Mouse (Mus musculus) liver, embryonic 12.5 days (tissue): ENCODE results near the gene As3mt. TPM values are rescaled to one million over a fixed set of nuclear protein-coding genes. Genes with fewer than 3 reads are reported as not detected.
A peak's percentile ranks its signal among the peaks of the same experiment; 100 is the strongest.
"Not testable (repeated sequence)": the region's sequence is repeated elsewhere in the genome, so short reads cannot be mapped to it uniquely, and the experiment has no call there.

Experiments
- ATAC-seq: fragments of 200-750 bp; cut with Nextera tagmentation; 2 replicates; pipeline ENCODE4 v1.8.0; 2017; ENCODE audit warnings: moderate number of reproducible peaks, mild to moderate bottlenecking, moderate library complexity
- H3K27ac ChIP-seq: fragments of 300-500 bp; sonication (generic); 2 replicates; pipeline ENCODE4 v1.5.1; 2016; ENCODE audit warnings: mild to moderate bottlenecking
- H3K27me3 ChIP-seq: fragments of 300-500 bp; sonication (generic); replicated peaks from 2 replicates; pipeline ENCODE4 v1.6.1; 2016; ENCODE audit warnings: mild to moderate bottlenecking, moderate library complexity
- H3K36me3 ChIP-seq: fragments of 300-500 bp; sonication (generic); 2 replicates; pipeline ENCODE4 v1.6.1; 2016; ENCODE audit warnings: mild to moderate bottlenecking, moderate library complexity
- H3K4me1 ChIP-seq: fragments of 300-500 bp; sonication (generic); 2 replicates; pipeline ENCODE4 v1.6.1; 2016
- H3K4me2 ChIP-seq: fragments of 300-500 bp; sonication (generic); 2 replicates; pipeline ENCODE4 v1.6.1; 2016; ENCODE audit warnings: mild to moderate bottlenecking, moderate library complexity
- H3K4me3 ChIP-seq: fragments of 300-500 bp; sonication (generic); 2 replicates; pipeline ENCODE4 v1.5.1; 2016; ENCODE audit warnings: mild to moderate bottlenecking, moderate library complexity
- H3K9ac ChIP-seq: fragments of 300-500 bp; sonication (generic); 2 replicates; pipeline ENCODE4 v1.6.1; 2016; ENCODE audit warnings: mild to moderate bottlenecking, moderate library complexity
- H3K9me3 ChIP-seq: fragments of 300-500 bp; sonication (generic); replicated peaks from 2 replicates; pipeline ENCODE4 v1.6.1; 2016; ENCODE audit warnings: mild to moderate bottlenecking, moderate library complexity
- WGBS: fragments of 180-500 bp; shearing (Covaris S2); methylation state at CpG from one replicate; pipeline ENCODE4 v1.1.7; 2016; ENCODE audit not compliant: insufficient replicate concordance; 5-methylcytosine and 5-hydroxymethylcytosine counted together
- polyA plus RNA-seq: library from polyadenylated mRNA; unstranded; fragments of >200 nt; fragmentation: Nextera tagmentation; extraction: Ambion mirVana; gene quantifications from 2 replicates; pipeline ENCODE4 v1.2.1, GENCODE M21; 2016

Gene As3mt
- polyA plus RNA-seq, 1 experiment from 2014 or later, result 20.1 TPM

DNA sequence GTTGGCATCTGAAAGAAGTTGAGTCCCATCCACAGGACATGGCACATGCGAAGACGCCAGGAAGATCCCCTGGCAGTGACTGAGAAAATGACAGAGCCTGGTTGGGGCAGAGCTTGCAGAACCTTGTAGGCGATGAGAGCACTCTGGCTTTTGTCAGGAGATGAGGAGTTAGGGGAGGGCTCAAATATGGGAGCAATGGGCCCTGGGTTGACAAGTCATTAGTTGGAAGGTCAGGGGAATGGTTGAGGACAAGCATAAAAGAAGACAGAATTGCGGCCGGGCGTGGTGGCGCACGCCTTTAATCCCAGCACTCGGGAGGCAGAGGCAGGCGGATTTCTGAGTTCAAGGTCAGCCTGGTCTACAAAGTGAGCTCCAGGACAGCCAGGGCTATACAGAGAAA is 52.7 kb downstream of the As3mt start:
- Histone ChIP-seq H3K27me3 (peaks cover 72% of the 10 kb centered on the region), H3K4me1 (peaks cover 43% of the 10 kb centered on the region)
- H3K4me2 ChIP-seq, H3K36me3 ChIP-seq, H3K9me3 ChIP-seq, H3K4me3 ChIP-seq, H3K27ac ChIP-seq, H3K9ac ChIP-seq, ATAC-seq: not testable (repeated sequence)
- WGBS, result 73% methylated on average over 10 of the region's 10 CpGs

DNA sequence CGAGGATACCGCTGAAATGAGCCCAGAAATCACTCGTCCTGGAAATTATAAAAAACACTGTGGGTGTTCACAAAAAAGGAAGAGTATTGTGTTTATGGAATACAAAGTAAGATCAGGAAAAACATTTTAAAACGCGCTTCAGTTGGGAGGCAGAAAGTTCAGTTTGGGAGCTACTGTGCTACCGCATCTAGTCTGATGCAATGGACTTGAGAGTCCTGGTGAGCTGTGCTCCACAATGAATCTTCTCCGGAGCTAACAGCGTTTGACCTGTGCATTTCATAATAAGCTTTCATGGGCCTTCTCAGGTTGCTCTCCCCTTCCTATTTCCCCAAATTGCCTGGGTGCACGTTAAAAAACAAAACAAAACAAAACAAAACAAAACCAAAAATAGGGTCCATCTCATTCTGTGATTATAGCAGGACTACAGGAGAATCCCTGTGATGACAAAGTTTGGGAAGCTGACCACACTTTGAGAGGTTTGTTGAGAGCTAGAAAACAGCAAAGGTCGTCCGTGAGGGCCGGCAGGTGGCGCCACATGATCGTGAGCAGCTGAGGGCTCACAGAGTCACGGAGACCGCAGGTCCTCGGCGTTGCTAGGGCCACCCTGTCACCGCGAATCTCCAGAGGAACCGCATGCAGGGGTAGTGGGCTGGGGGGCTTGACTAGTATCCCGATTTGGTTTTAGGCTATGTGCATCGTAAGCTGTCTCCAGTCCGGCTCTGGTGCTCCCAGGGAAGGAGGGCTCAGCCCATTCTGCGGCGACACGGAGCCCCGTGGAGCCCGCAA is 53.3 kb downstream of the As3mt start:
- Histone ChIP-seq H3K4me2 (peak overlapping the region; percentile 100), H3K4me3 (peak overlapping the region; percentile 92), H3K36me3 (no peaks in the 10 kb centered on the region), H3K9ac (peak overlapping the region; percentile 65; the same call in 1 of the 2 replicates), H3K27ac (peak overlapping the region; percentile 78), H3K9me3 (no peaks in the 10 kb centered on the region), H3K27me3 (peaks cover 70% of the 10 kb centered on the region), H3K4me1 (peaks cover 43% of the 10 kb centered on the region)
- 15% methylated on average over 29 of the region's 29 CpGs for WGBS
- ATAC-seq, result peak; percentile 62

DNA sequence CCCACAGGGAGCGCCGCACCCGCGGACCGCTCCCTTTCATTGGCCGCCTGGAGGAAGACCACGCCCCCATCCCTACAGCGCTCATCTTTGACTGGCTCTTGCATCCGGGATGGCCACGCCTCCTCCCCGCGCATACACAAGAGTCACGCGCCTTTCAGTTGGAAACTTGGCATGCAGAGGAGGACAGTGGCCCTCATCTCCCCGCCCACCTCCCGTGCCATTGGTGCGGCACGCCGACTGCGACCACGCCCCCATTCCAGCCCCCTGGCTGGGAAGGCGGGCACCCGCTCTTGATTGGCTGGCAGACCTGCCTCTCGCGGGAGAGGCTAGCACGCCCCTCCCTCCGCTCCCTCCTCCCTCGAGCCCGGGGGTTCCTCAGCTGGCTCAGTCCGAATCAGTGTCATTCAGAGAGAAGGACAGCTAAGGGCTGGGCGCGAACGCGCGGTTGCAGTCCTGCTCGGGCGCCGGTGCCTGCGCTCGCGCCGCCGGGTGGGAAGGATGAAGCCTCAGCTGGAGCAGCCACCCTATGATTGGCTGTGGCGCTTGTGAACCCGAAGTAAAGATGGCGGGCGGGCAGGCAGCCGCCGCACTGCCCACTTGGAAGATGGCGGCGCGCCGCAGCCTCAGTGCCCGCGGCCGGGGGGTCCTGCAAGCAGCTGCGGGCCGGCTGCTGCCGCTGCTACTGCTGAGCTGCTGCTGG is 54.1 kb downstream of the As3mt start, which contains the start of gene Cnnm2:
Cnnm2 (plus strand) TSS at position 350 of the 700 bp plus-strand sequence.
- H3K36me3 ChIP-seq, result no peaks in the 10 kb centered on the region
- peak within 1 kb of the TSS; percentile 92 for H3K4me3 ChIP-seq
- H3K4me2 ChIP-seq, result peak within 1 kb of the TSS; percentile 100
- peaks cover 49% of the 10 kb centered on the region for H3K4me1 ChIP-seq
- peak; percentile 94 for ATAC-seq
- peak within 1 kb of the TSS; percentile 88 for H3K9ac ChIP-seq
- H3K9me3 ChIP-seq, result no peaks in the 10 kb centered on the region
- H3K27ac ChIP-seq, result peak within 1 kb of the TSS; percentile 78
- WGBS, result under 1% methylated on average over 56 of the region's 59 CpGs
- H3K27me3 ChIP-seq, result peaks cover 66% of the 10 kb centered on the region

DNA sequence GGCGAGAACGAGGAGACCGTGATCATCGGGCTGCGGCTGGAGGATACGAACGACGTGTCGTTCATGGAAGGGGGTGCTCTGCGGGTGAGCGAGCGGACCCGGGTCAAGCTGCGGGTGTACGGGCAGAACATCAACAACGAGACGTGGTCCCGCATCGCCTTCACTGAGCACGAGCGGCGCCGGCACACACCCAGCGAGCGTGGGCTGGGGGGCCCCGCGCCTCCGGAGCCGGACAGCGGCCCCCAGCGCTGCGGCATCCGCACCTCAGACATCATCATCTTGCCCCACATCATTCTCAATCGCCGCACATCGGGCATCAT is 54.7 kb downstream of the As3mt start:
- WGBS, result under 1% methylated on average over 36 of the region's 36 CpGs
- H3K4me2 ChIP-seq, result peak overlapping the region; percentile 100
- H3K9ac ChIP-seq, result peak overlapping the region; percentile 88
- H3K27me3 ChIP-seq, result peaks cover 65% of the 10 kb centered on the region
- peak overlapping the region; percentile 64; the same call in 1 of the 2 replicates for H3K27ac ChIP-seq
- no peaks in the 10 kb centered on the region for H3K9me3 ChIP-seq
- H3K4me1 ChIP-seq, result peaks cover 51% of the 10 kb centered on the region
- peak overlapping the region; percentile 92 for H3K4me3 ChIP-seq
- no peak for ATAC-seq
- H3K36me3 ChIP-seq, result no peaks in the 10 kb centered on the region

DNA sequence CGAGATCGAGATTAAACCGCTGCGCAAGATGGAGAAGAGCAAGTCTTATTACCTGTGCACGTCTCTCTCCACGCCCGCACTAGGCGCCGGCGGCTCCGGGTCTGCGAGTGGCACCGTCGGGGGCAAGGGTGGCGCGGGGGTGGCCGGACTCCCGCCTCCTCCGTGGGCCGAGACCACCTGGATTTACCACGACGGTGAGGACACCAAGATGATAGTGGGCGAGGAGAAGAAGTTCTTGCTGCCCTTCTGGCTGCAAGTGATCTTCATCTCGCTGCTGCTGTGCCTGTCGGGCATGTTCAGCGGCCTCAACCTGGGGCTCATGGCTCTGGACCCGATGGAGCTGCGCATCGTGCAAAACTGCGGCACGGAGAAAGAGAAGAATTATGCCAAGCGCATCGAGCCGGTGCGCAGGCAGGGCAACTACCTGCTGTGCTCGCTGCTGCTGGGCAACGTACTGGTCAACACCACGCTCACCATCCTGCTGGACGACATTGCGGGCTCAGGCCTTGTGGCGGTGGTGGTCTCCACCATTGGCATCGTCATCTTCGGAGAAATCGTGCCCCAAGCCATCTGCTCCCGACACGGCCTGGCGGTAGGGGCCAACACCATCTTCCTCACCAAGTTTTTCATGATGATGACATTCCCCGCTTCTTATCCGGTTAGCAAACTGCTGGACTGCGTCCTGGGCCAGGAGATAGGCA is 55.2 kb downstream of the As3mt start:
- WGBS, result 2% methylated on average over 50 of the region's 50 CpGs
- Histone ChIP-seq H3K4me1 (peaks cover 51% of the 10 kb centered on the region), H3K36me3 (no peaks in the 10 kb centered on the region), H3K4me3 (peak overlapping the region; percentile 92), H3K27ac (no peak overlapping the region), H3K9me3 (no peaks in the 10 kb centered on the region), H3K4me2 (peak overlapping the region; percentile 100), H3K27me3 (peaks cover 68% of the 10 kb centered on the region), H3K9ac (peak overlapping the region; percentile 88)
- ATAC-seq, result no peak

DNA sequence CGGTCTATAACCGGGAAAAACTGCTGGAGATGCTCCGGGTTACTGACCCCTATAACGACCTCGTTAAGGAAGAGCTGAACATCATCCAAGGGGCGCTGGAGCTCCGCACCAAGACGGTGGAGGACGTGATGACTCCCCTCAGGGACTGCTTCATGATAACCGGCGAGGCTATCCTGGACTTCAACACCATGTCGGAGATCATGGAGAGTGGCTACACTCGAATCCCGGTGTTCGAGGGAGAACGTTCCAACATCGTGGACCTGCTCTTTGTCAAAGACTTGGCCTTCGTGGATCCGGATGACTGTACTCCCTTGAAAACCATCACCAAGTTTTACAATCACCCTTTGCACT is 55.7 kb downstream of the As3mt start:
- no peak for ATAC-seq
- peak overlapping the region; percentile 88 for H3K9ac ChIP-seq
- WGBS, result 3% methylated on average over 19 of the region's 19 CpGs

DNA sequence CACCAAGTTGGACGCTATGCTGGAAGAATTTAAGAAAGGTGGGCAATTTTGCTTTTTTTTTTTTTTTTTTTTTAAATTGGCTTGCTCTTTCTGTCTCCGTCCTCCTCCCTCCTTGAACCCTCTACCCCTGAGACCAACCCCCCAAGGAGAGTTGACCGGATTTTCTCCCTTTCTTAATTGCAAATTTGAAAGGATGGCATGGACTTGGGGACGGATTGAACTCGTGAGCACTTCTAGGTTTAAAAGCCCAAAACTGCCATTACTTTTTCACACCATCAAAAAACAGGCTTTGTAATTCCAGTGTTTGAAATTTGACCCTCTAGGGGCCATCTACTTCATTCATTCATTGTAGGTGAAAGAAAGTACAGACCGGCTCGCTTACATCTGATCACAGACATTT is 56.1 kb downstream of the As3mt start:
- 30% methylated on average over 7 of the region's 7 CpGs for WGBS
- Histone ChIP-seq H3K9ac (no peak overlapping the region; the same call in 1 of the 2 replicates), H3K4me1 (peaks cover 58% of the 10 kb centered on the region)

More for the DNA sequence above, 55.7 kb downstream of the As3mt start:
- Histone ChIP-seq H3K4me1 (peaks cover 56% of the 10 kb centered on the region), H3K27me3 (peaks cover 63% of the 10 kb centered on the region), H3K4me3 (peak overlapping the region; percentile 92), H3K36me3 (no peaks in the 10 kb centered on the region), H3K4me2 (peak overlapping the region; percentile 100), H3K9me3 (no peaks in the 10 kb centered on the region), H3K27ac (no peak overlapping the region)

DNA sequence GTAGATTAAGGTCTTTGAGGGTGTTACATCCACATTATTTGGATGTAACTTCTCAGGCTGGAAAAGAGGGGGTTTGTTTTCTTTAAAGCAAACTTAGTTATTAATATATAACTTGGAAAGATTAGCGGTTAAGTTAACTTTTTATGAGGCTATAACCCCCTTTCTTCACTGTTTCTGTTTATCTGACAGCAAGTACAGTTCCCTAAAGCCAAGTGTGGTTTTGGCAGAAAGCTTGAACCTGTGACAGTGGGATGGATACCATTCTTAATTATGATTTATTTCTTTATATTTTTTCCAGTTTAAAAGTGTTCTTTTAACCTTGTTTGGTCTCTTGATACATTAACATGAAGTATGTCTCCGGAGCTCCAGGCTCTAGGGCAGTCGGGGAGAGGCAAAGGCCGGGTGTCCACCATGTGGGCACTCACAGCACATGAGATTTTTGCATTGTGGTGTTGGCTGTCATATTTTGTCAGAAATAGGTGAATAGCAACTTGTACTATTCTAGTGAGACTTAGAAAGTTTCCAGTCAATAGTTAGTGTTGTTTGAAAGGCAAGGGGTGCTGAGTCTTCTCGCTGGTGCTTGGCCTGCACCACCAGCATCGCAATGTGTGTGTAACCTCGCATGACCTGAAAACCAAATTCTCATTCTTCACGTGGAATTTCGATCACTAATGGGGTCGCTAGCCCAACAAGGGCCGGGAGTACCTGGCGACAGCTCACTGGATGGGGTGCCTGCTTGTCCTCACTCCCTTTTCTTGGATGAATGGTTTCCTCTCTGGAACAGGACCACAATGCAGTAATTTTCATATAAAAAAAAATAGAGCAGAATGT is 56.9 kb downstream of the As3mt start:
- H3K27me3 ChIP-seq, result peaks cover 51% of the 10 kb centered on the region
- 72% methylated on average over 12 of the region's 12 CpGs for WGBS
- H3K4me1 ChIP-seq, result peaks cover 52% of the 10 kb centered on the region
- no peak overlapping the region for H3K9ac ChIP-seq
- peak overlapping the region; percentile 100 for H3K4me2 ChIP-seq
- H3K9me3 ChIP-seq, result no peaks in the 10 kb centered on the region
- peak overlapping the region; percentile 92; the same call in 1 of the 2 replicates for H3K4me3 ChIP-seq
- no peaks in the 10 kb centered on the region for H3K36me3 ChIP-seq
- ATAC-seq, result no peak
- no peak overlapping the region for H3K27ac ChIP-seq

More for the DNA sequence above, 56.1 kb downstream of the As3mt start:
- H3K4me2 ChIP-seq, result peak overlapping the region; percentile 100
- peak overlapping the region; percentile 92 for H3K4me3 ChIP-seq
- ATAC-seq, result no peak
- no peak overlapping the region for H3K27ac ChIP-seq
- peaks cover 59% of the 10 kb centered on the region for H3K27me3 ChIP-seq
- H3K36me3 ChIP-seq, result no peaks in the 10 kb centered on the region
- no peaks in the 10 kb centered on the region for H3K9me3 ChIP-seq

DNA sequence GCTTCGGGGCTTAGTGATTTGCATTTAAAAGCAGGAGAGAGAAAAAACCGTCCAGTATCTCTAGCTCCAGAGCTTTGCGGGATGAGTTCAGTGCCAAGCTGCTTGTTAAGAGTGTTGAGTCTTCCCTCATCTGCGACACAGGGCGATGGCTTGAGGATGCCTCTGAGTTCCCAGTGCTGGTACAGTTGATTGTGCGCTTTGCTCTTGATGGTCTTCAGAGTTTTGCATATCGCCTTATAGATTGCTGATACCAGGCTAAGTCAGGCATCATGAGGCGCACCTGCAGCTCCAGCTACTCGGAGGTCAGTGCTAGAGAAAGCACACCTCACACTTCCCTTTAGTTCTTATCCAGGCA is 57.5 kb downstream of the As3mt start:
- Histone ChIP-seq H3K9me3 (no peaks in the 10 kb centered on the region), H3K4me3 (peak overlapping the region; percentile 92; the same call in 1 of the 2 replicates)
- ATAC-seq, result no peak

DNA sequence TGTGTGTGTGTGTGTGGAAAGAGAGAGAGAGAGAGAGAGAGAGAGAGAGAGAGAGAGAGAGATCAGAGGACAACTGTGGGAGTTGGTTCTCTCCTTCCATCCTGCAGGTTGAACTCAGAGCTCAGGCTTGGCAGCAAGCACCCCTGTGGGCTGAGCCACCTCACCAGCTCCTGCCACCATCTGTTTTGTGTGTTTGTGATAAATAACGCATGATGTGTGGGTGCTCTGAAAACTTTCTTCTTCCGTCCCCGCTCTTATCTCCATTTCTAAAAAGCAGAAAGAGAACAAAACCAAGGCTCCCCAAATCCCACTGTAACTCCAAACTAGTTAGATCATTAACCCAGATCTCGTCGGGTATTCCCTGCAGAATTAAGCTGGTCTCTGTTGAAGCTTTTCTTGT is 58.9 kb downstream of the As3mt start:
- H3K4me1 ChIP-seq, result peaks cover 48% of the 10 kb centered on the region
- no peak overlapping the region for H3K9ac ChIP-seq
- H3K4me2 ChIP-seq, result peak overlapping the region; percentile 18
- no peak overlapping the region for H3K27ac ChIP-seq
- WGBS, result 45% methylated on average over 5 of the region's 5 CpGs
- peaks cover 45% of the 10 kb centered on the region for H3K27me3 ChIP-seq
- no peaks in the 10 kb centered on the region for H3K9me3 ChIP-seq
- no peak overlapping the region for H3K4me3 ChIP-seq
- no peak for ATAC-seq
- no peaks in the 10 kb centered on the region for H3K36me3 ChIP-seq

More for the DNA sequence above, 57.5 kb downstream of the As3mt start:
- H3K4me2 ChIP-seq, result peak overlapping the region; percentile 100
- H3K9ac ChIP-seq, result no peak overlapping the region
- H3K36me3 ChIP-seq, result no peaks in the 10 kb centered on the region
- 72% methylated on average over 9 of the region's 9 CpGs for WGBS
- H3K4me1 ChIP-seq, result peaks cover 52% of the 10 kb centered on the region
- peaks cover 48% of the 10 kb centered on the region for H3K27me3 ChIP-seq
- H3K27ac ChIP-seq, result no peak overlapping the region

DNA sequence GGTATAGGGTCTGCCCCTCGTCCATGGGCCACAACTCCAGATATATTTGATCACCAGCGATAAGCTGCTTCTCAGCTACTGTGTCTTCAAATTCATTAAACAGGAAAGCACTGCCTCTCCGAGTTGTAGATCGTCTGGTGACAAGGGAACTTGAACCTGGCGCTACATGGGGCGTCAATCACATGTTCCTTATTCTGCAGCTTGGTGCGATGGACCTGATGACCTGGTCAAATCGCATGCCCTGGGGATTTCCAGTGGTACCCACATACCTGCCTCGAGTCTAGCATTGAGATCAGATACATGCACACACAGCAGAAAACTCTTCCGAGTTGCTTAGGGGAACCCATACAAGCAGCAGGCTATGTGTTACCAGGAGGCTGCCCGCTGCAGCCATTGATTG is 62.5 kb downstream of the As3mt start:
- no peaks in the 10 kb centered on the region for H3K36me3 ChIP-seq
- H3K27ac ChIP-seq, result no peak overlapping the region
- no peak for ATAC-seq
- H3K4me1 ChIP-seq, result peaks cover 17% of the 10 kb centered on the region
- no peak overlapping the region for H3K4me2 ChIP-seq
- WGBS, result 81% methylated on average over 11 of the region's 11 CpGs
- H3K4me3 ChIP-seq, result no peak overlapping the region
- H3K9me3 ChIP-seq, result no peaks in the 10 kb centered on the region
- H3K27me3 ChIP-seq, result peaks cover 15% of the 10 kb centered on the region
- no peak overlapping the region for H3K9ac ChIP-seq
